Mouse (Mus musculus) liver, embryonic 14.5 days (tissue): ENCODE results near the gene Me3. TPM values are rescaled to one million over a fixed set of nuclear protein-coding genes. Genes with fewer than 3 reads are reported as not detected.

Experiments used
- ATAC-seq: fragments of 200-750 bp; cut with Nextera tagmentation; 2 replicates; pipeline ENCODE4 v1.8.0; 2017; ENCODE audit warnings: moderate number of reproducible peaks, mild to moderate bottlenecking, moderate library complexity; ENCODE audit not compliant: insufficient read depth
- DNase-seq, 3 experiments: peaks; one replicate each; pipeline ENCODE4 v3.0.0-alpha.2; 2012 to 2013; ENCODE audit warnings: low read depth in 3 of 3, low spot score in 3 of 3
- H3K27ac ChIP-seq: fragments of 300-500 bp; sonication (generic); 2 replicates; pipeline ENCODE4 v1.5.1; 2014; ENCODE audit warnings: moderate library complexity, mild to moderate bottlenecking, control low read depth, inconsistent platforms
- H3K27me3 ChIP-seq: fragments of 300-500 bp; sonication (generic); 2 replicates; pipeline ENCODE4 v1.6.1; 2014; ENCODE audit warnings: mild to moderate bottlenecking, low read length, moderate library complexity; ENCODE audit not compliant: control insufficient read depth, insufficient read depth
- H3K36me3 ChIP-seq: fragments of 300-500 bp; sonication (generic); replicated peaks from 2 replicates; pipeline ENCODE4 v1.6.1; 2014; ENCODE audit warnings: low read depth; ENCODE audit not compliant: control insufficient read depth, insufficient read depth
- H3K4me1 ChIP-seq, 2 experiments: fragments of 200-500 bp in 1 of 2; fragments of 300-500 bp in 1 of 2; sonication (generic) in 1 of 2; replicated peaks; 2 replicates each; pipeline ENCODE4 v1.6.1; 2012 to 2014; ENCODE audit warnings: antibody characterized with exemption in 1 of 2, inconsistent platforms in 1 of 2, low read length in 1 of 2; ENCODE audit not compliant: control insufficient read depth in 2 of 2, insufficient read depth in 2 of 2
- H3K4me2 ChIP-seq: fragments of 300-500 bp; sonication (generic); 2 replicates; pipeline ENCODE4 v1.6.1; 2014; ENCODE audit warnings: low read depth, mild to moderate bottlenecking, control low read depth, moderate library complexity
- H3K4me3 ChIP-seq, 2 experiments: fragments of 200-500 bp in 1 of 2; fragments of 300-500 bp in 1 of 2; sonication (generic) in 1 of 2; 2 replicates each; pipeline ENCODE4 v1.5.1; 2012 to 2014; ENCODE audit warnings: low read depth in 2 of 2, low read length in 2 of 2, mild to moderate bottlenecking in 2 of 2, control low read depth in 1 of 2, inconsistent platforms in 1 of 2, moderate library complexity in 1 of 2; ENCODE audit not compliant: insufficient read depth in 1 of 2
- H3K9ac ChIP-seq: fragments of 300-500 bp; sonication (generic); replicated peaks from 2 replicates; pipeline ENCODE4 v1.6.1; 2014; ENCODE audit warnings: mild to moderate bottlenecking, control low read depth, moderate library complexity
- H3K9me3 ChIP-seq: fragments of 300-500 bp; sonication (generic); 2 replicates; pipeline ENCODE4 v1.6.1; 2016; ENCODE audit warnings: low read length, mixed read lengths; ENCODE audit not compliant: control insufficient read depth
- CTCF ChIP-seq: IDR thresholded peaks from 2 replicates; pipeline ENCODE4 v1.5.1; 2016; ENCODE audit warnings: antibody characterized with exemption, low read depth, control low read depth
- EP300 ChIP-seq: IDR thresholded peaks from 2 replicates; pipeline ENCODE4 v1.6.1; 2016; ENCODE audit warnings: antibody characterized with exemption, low read depth
- WGBS: fragments of 180-500 bp; shearing (Covaris S2); extraction: QIAGEN DNeasy Blood & Tissue Kit; methylation state at CpG from one replicate; pipeline ENCODE4 v1.1.7; 2014; ENCODE audit not compliant: insufficient replicate concordance; 5-methylcytosine and 5-hydroxymethylcytosine counted together
- polyA plus RNA-seq, 2 experiments: library from polyadenylated mRNA; depleted of rRNA in 1 of 2; stranded (reverse) in 1 of 2; unstranded in 1 of 2; fragments of >200 nt; fragmentation: Nextera tagmentation in 1 of 2; extraction: Ambion mirVana in 1 of 2; gene quantifications; 2 replicates each; pipeline versions ENCODE4 v1.2.1 to v1.2.3; 2012 to 2014

The Me3 gene
- polyA plus RNA-seq, 2 experiments: not detected

GRCm38 (mm10) chr7:89773352-89773921 lies 141.2 kb downstream of the Me3 start:
- WGBS: 46% methylated on average over 3 of the region's 3 CpGs
- no peak overlapping the region for H3K4me2 ChIP-seq
- DNase-seq: no peak

GRCm38 (mm10) chr7:89773926-89774325 lies 141.7 kb downstream of the Me3 start:
- Histone ChIP-seq H3K9ac (no peak overlapping the region), H3K4me3 (no peak overlapping the region), H3K4me2 (no peak overlapping the region), H3K27me3 (no peaks in the 10 kb centered on the region), H3K27ac (no peak overlapping the region), H3K36me3 (no peaks in the 10 kb centered on the region), H3K9me3 (no peaks in the 10 kb centered on the region), H3K4me1 (peaks cover 0 to 1% of the 10 kb centered on the region in 2 experiments; a peak in 1 of 4 replicates)
- WGBS: 33% methylated on average over 2 of the region's 2 CpGs
- TF ChIP-seq EP300 (no peak), CTCF (no peak)
- ATAC-seq: no peak
- DNase-seq: no peak

More at GRCm38 (mm10) chr7:89773352-89773921, 141.2 kb downstream of the Me3 start:
- H3K4me1 ChIP-seq: peaks cover 0 to 1% of the 10 kb centered on the region in 2 experiments; a peak in 1 of 4 replicates
- no peak overlapping the region for H3K9ac ChIP-seq
- ATAC-seq: no peak
- H3K9me3 ChIP-seq: no peaks in the 10 kb centered on the region
- no peak for TF ChIP-seq CTCF
- no peak for TF ChIP-seq EP300
- no peak overlapping the region for H3K27ac ChIP-seq
- no peak overlapping the region for H3K4me3 ChIP-seq
- no peaks in the 10 kb centered on the region for H3K27me3 ChIP-seq
- no peaks in the 10 kb centered on the region for H3K36me3 ChIP-seq

DNA sequence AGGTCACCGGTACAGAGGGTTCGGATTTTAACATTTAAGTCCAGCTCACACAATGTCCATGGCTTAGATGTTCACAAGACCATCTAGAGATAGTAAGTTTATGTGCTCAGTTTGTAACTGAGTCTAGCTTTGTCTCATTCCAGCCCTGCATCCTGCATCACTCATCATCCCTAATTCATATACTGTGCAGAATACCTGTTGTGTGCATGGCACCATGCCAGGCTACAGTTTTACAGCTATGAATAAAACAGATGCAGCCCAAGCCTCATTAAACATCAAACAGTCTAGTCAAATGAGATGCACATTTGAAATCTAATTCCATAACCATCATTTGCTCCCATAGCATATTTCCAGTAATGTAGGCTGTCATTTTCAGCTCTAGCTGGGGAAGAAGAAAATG lies 143.7 kb downstream of the Me3 start:
- no peaks in the 10 kb centered on the region for H3K9me3 ChIP-seq
- DNase-seq: no peak
- no peaks in the 10 kb centered on the region for H3K36me3 ChIP-seq
- H3K27ac ChIP-seq: no peak overlapping the region
- H3K4me1 ChIP-seq: peaks cover 0 to 1% of the 10 kb centered on the region in 2 experiments; a peak in 1 of 4 replicates
- H3K27me3 ChIP-seq: no peaks in the 10 kb centered on the region
- no peak overlapping the region for H3K9ac ChIP-seq
- no peak for ATAC-seq
- no peak for TF ChIP-seq CTCF
- TF ChIP-seq EP300: no peak
- H3K4me2 ChIP-seq: no peak overlapping the region
- WGBS: 71% methylated on average over 2 of the region's 2 CpGs
- no peak overlapping the region for H3K4me3 ChIP-seq

DNA sequence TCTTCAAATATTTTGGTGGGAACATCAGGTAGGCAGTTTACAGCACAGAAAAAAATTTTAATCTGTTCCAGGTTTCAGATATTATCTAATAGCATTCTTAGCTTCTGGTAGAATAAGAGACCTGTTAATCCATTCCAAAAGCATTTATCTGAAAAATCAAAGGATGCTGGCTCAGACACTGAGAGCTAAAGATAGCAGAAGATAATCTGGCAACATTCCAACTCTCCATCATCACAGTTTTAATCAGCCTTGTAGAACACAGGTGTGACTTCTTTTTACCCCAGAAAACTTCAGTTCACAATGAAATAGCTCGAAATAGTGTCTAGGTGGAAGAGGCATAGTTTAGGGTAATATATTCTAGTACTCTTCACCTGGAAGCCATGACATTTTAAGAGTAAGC lies 149.2 kb downstream of the Me3 start:
- TF ChIP-seq CTCF: no peak
- no peak for TF ChIP-seq EP300
- Histone ChIP-seq H3K4me2 (no peak overlapping the region), H3K27ac (no peak overlapping the region), H3K36me3 (no peaks in the 10 kb centered on the region), H3K4me1 (no peaks in the 10 kb centered on the region), H3K4me3 (no peak overlapping the region), H3K9ac (no peak overlapping the region), H3K9me3 (no peaks in the 10 kb centered on the region), H3K27me3 (no peaks in the 10 kb centered on the region)
- DNase-seq: no peak
- 26% methylated on average over 1 of the region's 1 CpGs for WGBS
- no peak for ATAC-seq

- no peak for ATAC-seq
- Histone ChIP-seq H3K36me3 (no peaks in the 10 kb centered on the region), H3K9me3 (no peaks in the 10 kb centered on the region), H3K4me3 (no peak overlapping the region), H3K9ac (no peak overlapping the region), H3K27me3 (no peaks in the 10 kb centered on the region), H3K27ac (no peak overlapping the region), H3K4me2 (no peak overlapping the region), H3K4me1 (no peaks in the 10 kb centered on the region)
- TF ChIP-seq EP300: no peak
- TF ChIP-seq CTCF: no peak
- WGBS: 69% methylated on average over 7 of the region's 7 CpGs
- no peak for DNase-seq
These were observed 155.5 kb downstream of the Me3 start for GRCm38 (mm10) chr7:89787735-89788134.
